Mouse (Mus musculus) intestine, embryonic 16.5 days (tissue): Measurements from ENCODE around the gene Bpifa1. TPM values are rescaled to one million over a fixed set of nuclear protein-coding genes. Genes with fewer than 3 reads are reported as not detected.
"Not testable (repeated sequence)": the region's sequence is repeated elsewhere in the genome, so short reads cannot be mapped to it uniquely, and the experiment has no call there.

ENCODE experiments used
- ATAC-seq: fragments of 200-750 bp; cut with Nextera tagmentation; 2 replicates; pipeline ENCODE4 v1.8.0; 2017; ENCODE audit warnings: moderate TSS enrichment, moderate library complexity
- H3K27ac ChIP-seq: fragments of 300-500 bp; sonication (generic); 2 replicates; pipeline ENCODE4 v1.5.1; 2014; ENCODE audit warnings: mild to moderate bottlenecking, low read length
- H3K27me3 ChIP-seq: fragments of 300-500 bp; sonication (generic); replicated peaks from 2 replicates; pipeline ENCODE4 v1.6.1; 2014; ENCODE audit warnings: low read length, control low read depth, mixed read lengths; ENCODE audit not compliant: control insufficient read depth, insufficient read depth
- H3K36me3 ChIP-seq: fragments of 300-500 bp; sonication (generic); 2 replicates; pipeline ENCODE4 v1.6.1; 2014; ENCODE audit warnings: low read length, control low read depth; ENCODE audit not compliant: control insufficient read depth, insufficient read depth
- H3K4me1 ChIP-seq: fragments of 300-500 bp; sonication (generic); 2 replicates; pipeline ENCODE4 v1.6.1; 2014; ENCODE audit warnings: low read length, control low read depth, mixed read lengths; ENCODE audit not compliant: control insufficient read depth, insufficient read depth
- H3K4me2 ChIP-seq: fragments of 300-500 bp; sonication (generic); 2 replicates; pipeline ENCODE4 v1.6.1; 2014; ENCODE audit warnings: low read depth, low read length, control low read depth
- H3K4me3 ChIP-seq: fragments of 300-500 bp; sonication (generic); 2 replicates; pipeline ENCODE4 v1.5.1; 2014; ENCODE audit warnings: mild to moderate bottlenecking, low read length
- H3K9ac ChIP-seq: fragments of 300-500 bp; sonication (generic); 2 replicates; pipeline ENCODE4 v1.6.1; 2014; ENCODE audit warnings: low read depth, low read length
- H3K9me3 ChIP-seq: fragments of 300-500 bp; sonication (generic); 2 replicates; pipeline ENCODE4 v1.6.1; 2016; ENCODE audit warnings: low read length, control low read depth; ENCODE audit not compliant: control insufficient read depth
- WGBS: fragments of 180-500 bp; shearing (Covaris S2); extraction: QIAGEN DNeasy Blood & Tissue Kit; methylation state at CpG from one replicate; pipeline ENCODE4 v1.1.7; 2014; 5-methylcytosine and 5-hydroxymethylcytosine counted together
- polyA plus RNA-seq: library from polyadenylated mRNA; unstranded; fragments of >200 nt; fragmentation: Nextera tagmentation; extraction: Ambion mirVana; gene quantifications from 2 replicates; pipeline ENCODE4 v1.2.1, GENCODE M21; 2015

Bpifa1 gene
- polyA plus RNA-seq, 1 experiment from 2014 or later: not detected

- Histone ChIP-seq H3K36me3 (no peaks in the 10 kb centered on the region), H3K4me1 (no peaks in the 10 kb centered on the region), H3K4me2 (no peak overlapping the region), H3K9ac (no peak overlapping the region), H3K9me3 (no peaks in the 10 kb centered on the region), H3K4me3 (no peak overlapping the region), H3K27me3 (no peaks in the 10 kb centered on the region), H3K27ac (no peak overlapping the region)
- no peak for ATAC-seq
- WGBS: 73% methylated on average over 6 of the region's 6 CpGs
These were observed 28.9 kb downstream of the Bpifa1 start for GRCm38 (mm10) chr2:154171621-154172020.

GRCm38 (mm10) chr2:154173313-154173712 is 30.6 kb downstream of the Bpifa1 start:
- no peak overlapping the region for H3K9ac ChIP-seq
- H3K36me3 ChIP-seq: no peaks in the 10 kb centered on the region
- H3K9me3 ChIP-seq: no peaks in the 10 kb centered on the region
- H3K27ac ChIP-seq: no peak overlapping the region
- no peak overlapping the region for H3K4me3 ChIP-seq
- no peak overlapping the region for H3K4me2 ChIP-seq
- 54% methylated on average over 1 of the region's 1 CpGs for WGBS
- H3K27me3 ChIP-seq: no peaks in the 10 kb centered on the region
- no peaks in the 10 kb centered on the region for H3K4me1 ChIP-seq
- ATAC-seq: no peak

- H3K4me2 ChIP-seq, H3K9me3 ChIP-seq, H3K27me3 ChIP-seq, H3K4me3 ChIP-seq, H3K27ac ChIP-seq, H3K36me3 ChIP-seq, H3K9ac ChIP-seq, H3K4me1 ChIP-seq, ATAC-seq: not testable (repeated sequence)
- WGBS: 84% methylated on average over 7 of the region's 7 CpGs
These were observed 39.2 kb downstream of the Bpifa1 start for GRCm38 (mm10) chr2:154181900-154182299.

- H3K36me3 ChIP-seq, H3K4me1 ChIP-seq, H3K27ac ChIP-seq, ATAC-seq, H3K9me3 ChIP-seq, H3K4me2 ChIP-seq, H3K27me3 ChIP-seq, H3K9ac ChIP-seq, H3K4me3 ChIP-seq: not testable (repeated sequence)
- WGBS: 61% methylated on average over 4 of the region's 4 CpGs
These were observed 40.4 kb downstream of the Bpifa1 start for GRCm38 (mm10) chr2:154183061-154183460.

- ATAC-seq: no peak
- Histone ChIP-seq H3K4me2 (no peak overlapping the region), H3K27ac (no peak overlapping the region), H3K4me1 (no peaks in the 10 kb centered on the region), H3K4me3 (no peak overlapping the region), H3K27me3 (no peaks in the 10 kb centered on the region), H3K36me3 (no peaks in the 10 kb centered on the region), H3K9ac (no peak overlapping the region), H3K9me3 (no peaks in the 10 kb centered on the region)
- WGBS: 84% methylated on average over 6 of the region's 6 CpGs
These were observed 42.6 kb downstream of the Bpifa1 start for GRCm38 (mm10) chr2:154185319-154185718.

- Histone ChIP-seq H3K9me3 (no peaks in the 10 kb centered on the region), H3K4me3 (no peak overlapping the region), H3K4me2 (no peak overlapping the region), H3K27me3 (no peaks in the 10 kb centered on the region), H3K9ac (no peak overlapping the region), H3K4me1 (no peaks in the 10 kb centered on the region), H3K27ac (no peak overlapping the region), H3K36me3 (no peaks in the 10 kb centered on the region)
- ATAC-seq: no peak
- 67% methylated on average over 3 of the region's 3 CpGs for WGBS
These were observed 43.1 kb downstream of the Bpifa1 start for GRCm38 (mm10) chr2:154185748-154186147.

GRCm38 (mm10) chr2:154187468-154187867 is 44.8 kb downstream of the Bpifa1 start:
- WGBS: 40% methylated on average over 5 of the region's 5 CpGs
- Histone ChIP-seq H3K9ac (no peak overlapping the region), H3K27me3 (no peaks in the 10 kb centered on the region), H3K4me2 (no peak overlapping the region), H3K4me3 (no peak overlapping the region), H3K36me3 (no peaks in the 10 kb centered on the region), H3K4me1 (no peaks in the 10 kb centered on the region), H3K27ac (no peak overlapping the region), H3K9me3 (no peaks in the 10 kb centered on the region)
- no peak for ATAC-seq

- Histone ChIP-seq H3K4me1 (no peaks in the 10 kb centered on the region), H3K4me2 (no peak overlapping the region), H3K27ac (no peak overlapping the region), H3K9ac (no peak overlapping the region), H3K27me3 (no peaks in the 10 kb centered on the region), H3K4me3 (no peak overlapping the region), H3K9me3 (no peaks in the 10 kb centered on the region), H3K36me3 (no peaks in the 10 kb centered on the region)
- WGBS: 77% methylated on average over 7 of the region's 7 CpGs
- no peak for ATAC-seq
These were observed 47.3 kb downstream of the Bpifa1 start for GRCm38 (mm10) chr2:154189877-154190434.

GRCm38 (mm10) chr2:154190546-154191258 is 48.0 kb downstream of the Bpifa1 start, which contains the start of gene Bpifb1:
Gene Bpifb1 (plus strand): TSS chr2:154190818.
- H3K4me3 ChIP-seq: no peak within 1 kb of the TSS
- no peak within 1 kb of the TSS for H3K27ac ChIP-seq
- no peaks in the 10 kb centered on the region for H3K9me3 ChIP-seq
- H3K4me1 ChIP-seq: no peaks in the 10 kb centered on the region
- H3K36me3 ChIP-seq: no peaks in the 10 kb centered on the region
- 80% methylated on average over 11 of the region's 11 CpGs for WGBS
- ATAC-seq: no peak
- no peaks in the 10 kb centered on the region for H3K27me3 ChIP-seq
- H3K9ac ChIP-seq: no peak within 1 kb of the TSS
- no peak within 1 kb of the TSS for H3K4me2 ChIP-seq

- H3K9me3 ChIP-seq: no peaks in the 10 kb centered on the region
- H3K27ac ChIP-seq: no peak overlapping the region
- no peak overlapping the region for H3K4me2 ChIP-seq
- no peaks in the 10 kb centered on the region for H3K36me3 ChIP-seq
- H3K27me3 ChIP-seq: no peaks in the 10 kb centered on the region
- no peak for ATAC-seq
- H3K9ac ChIP-seq: no peak overlapping the region
- H3K4me1 ChIP-seq: no peaks in the 10 kb centered on the region
- H3K4me3 ChIP-seq: no peak overlapping the region
- WGBS: 56% methylated on average over 2 of the region's 2 CpGs
These were observed 49.5 kb downstream of the Bpifa1 start for GRCm38 (mm10) chr2:154192141-154192540.
